Mouse (Mus musculus) cerebellum, adult 2 months (tissue): ENCODE results near the gene Snd1.

Experiments
- CTCF ChIP-seq: fragments of 200-500 bp; IDR thresholded peaks from 2 replicates; pipeline ENCODE4 v1.5.1; 2011; ENCODE audit warnings: low read depth, mild to moderate bottlenecking, control low read depth, low read length, moderate library complexity, borderline replicate concordance; ENCODE audit not compliant: insufficient read depth
- POLR2A ChIP-seq: fragments of 200-500 bp; IDR thresholded peaks from 2 replicates; pipeline ENCODE4 v1.6.1; 2011; ENCODE audit warnings: low read length, control low read depth, borderline replicate concordance; ENCODE audit not compliant: insufficient read depth

DNA sequence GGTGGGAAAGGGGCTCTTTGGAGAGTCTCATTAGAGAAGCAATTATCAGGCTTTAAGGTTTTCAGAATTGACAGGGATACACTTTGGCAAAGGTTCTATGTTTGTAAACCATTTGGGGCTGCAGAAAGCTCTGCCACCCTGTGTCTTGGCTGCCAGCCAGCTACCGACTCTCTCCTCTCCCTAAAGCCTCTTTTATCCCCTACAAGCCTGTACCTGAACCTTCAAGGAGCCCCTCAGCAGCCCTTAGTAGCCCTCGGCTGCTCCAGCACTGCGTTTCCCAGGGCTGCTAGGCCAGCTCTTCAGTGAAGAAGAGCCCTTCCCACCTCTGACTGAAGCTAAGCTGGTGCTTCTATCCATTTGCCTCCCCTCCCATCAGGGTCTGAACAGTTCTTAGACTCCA, 378.2 kb downstream of the Snd1 start:
- TF ChIP-seq CTCF (no peak), POLR2A (no peak)
